Mouse (Mus musculus) adrenal gland, adult 8-10 months (tissue): Measurements from ENCODE around the gene Tagap. TPM values are rescaled to one million over a fixed set of nuclear protein-coding genes. Genes with fewer than 3 reads are reported as not detected.
A peak's percentile ranks its signal among the peaks of the same experiment; 100 is the strongest.
"Not testable (repeated sequence)": the region's sequence is repeated elsewhere in the genome, so short reads cannot be mapped to it uniquely, and the experiment has no call there.

Experiments
- DNase-seq: peaks from one replicate; pipeline ENCODE4 v3.0.0; 2022
- total RNA-seq, 4 experiments: library from RNA; stranded (reverse); gene quantifications; 2 replicates each; pipeline ENCODE4 v1.2.4; 2022

The Tagap gene
- total RNA-seq, 4 experiments from 2014 or later = 6.0 to 7.5 (median 6.9) TPM

DNA sequence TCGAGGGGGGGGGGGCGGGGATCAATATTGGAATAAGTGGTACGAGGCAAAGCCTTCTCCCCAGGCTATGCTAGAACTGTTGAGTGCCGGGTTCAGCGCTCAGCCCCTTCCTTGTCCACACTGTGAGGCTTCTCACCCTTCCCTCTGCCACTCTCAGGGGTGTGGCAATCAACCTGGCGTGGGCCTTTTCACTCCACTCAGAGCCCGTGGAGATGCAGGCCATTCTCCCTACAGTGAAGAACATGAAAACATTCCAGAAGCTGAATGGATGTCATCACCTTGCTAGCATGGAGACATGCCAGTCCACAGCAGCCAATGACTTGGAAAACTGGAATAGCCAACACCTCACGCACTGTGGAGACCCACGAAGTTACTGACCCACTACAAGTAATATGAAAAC, 10.0 kb upstream of the Tagap start:
- DNase-seq = no peak

DNA sequence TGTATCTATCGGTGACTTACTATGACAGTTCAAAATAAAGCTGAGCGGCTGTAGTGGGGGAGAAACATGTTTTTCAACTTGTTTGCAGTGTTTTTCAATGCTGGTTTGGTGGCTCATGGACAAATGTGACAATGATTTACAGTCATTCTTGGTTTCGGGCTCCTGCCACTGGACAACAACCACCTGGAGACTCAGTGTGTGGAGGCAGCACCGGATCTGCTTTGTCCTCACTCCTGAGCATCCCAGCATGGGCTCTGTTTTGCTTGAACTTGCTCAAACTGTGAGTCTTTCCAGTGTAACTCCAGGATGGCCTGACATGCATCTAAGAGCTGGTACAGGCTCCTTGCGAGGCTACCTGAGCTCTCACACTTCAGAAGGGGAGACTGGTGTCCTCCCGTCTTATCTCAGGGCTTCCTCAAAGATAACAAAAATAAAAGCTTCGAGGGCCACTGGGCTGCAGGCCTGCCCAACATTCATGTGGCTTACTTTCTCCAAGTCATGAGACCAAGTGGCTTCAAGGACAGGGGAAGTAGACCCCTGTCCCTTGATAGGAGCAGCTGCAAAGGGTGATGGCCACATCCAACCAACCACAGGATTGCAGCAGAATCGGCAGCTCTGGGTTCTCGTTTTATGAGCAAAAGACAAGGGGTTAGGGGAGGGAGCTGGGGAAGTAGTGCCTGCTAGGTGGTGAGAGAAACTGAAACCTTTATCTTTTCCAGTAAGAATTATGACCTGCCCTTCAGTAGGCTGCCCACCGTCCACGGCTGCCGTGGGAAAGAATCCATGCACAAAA, 8.8 kb upstream of the Tagap start:
- no peak for DNase-seq

DNA sequence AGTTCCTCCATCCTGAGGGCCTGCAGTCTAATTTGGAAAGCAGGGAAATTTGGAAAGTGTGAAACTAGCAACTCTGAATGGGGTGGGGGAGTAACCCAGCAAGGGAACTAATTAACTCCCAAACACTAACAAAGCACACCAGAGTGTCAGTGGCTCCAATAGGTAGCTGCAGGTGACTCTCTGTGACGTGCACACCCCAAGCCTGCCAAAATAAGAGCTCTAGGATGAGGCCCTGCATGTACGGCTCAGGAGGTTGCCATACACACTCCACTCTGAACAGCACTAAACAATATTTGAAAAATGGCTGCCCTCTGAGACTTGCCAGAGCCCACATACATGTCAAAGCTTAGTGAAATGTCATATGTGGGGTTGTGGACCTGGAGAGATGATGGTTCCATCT, 7.4 kb upstream of the Tagap start:
- no peak for DNase-seq

- no peak for DNase-seq
These were observed 6.6 kb upstream of the Tagap start for GRCm38 (mm10) chr17:7919209-7919608.

- no peak for DNase-seq
These were observed 3.2 kb upstream of the Tagap start for GRCm38 (mm10) chr17:7922564-7922963.

GRCm38 (mm10) chr17:7924185-7924725, 1.5 kb upstream of the Tagap start:
- DNase-seq = no peak

DNA sequence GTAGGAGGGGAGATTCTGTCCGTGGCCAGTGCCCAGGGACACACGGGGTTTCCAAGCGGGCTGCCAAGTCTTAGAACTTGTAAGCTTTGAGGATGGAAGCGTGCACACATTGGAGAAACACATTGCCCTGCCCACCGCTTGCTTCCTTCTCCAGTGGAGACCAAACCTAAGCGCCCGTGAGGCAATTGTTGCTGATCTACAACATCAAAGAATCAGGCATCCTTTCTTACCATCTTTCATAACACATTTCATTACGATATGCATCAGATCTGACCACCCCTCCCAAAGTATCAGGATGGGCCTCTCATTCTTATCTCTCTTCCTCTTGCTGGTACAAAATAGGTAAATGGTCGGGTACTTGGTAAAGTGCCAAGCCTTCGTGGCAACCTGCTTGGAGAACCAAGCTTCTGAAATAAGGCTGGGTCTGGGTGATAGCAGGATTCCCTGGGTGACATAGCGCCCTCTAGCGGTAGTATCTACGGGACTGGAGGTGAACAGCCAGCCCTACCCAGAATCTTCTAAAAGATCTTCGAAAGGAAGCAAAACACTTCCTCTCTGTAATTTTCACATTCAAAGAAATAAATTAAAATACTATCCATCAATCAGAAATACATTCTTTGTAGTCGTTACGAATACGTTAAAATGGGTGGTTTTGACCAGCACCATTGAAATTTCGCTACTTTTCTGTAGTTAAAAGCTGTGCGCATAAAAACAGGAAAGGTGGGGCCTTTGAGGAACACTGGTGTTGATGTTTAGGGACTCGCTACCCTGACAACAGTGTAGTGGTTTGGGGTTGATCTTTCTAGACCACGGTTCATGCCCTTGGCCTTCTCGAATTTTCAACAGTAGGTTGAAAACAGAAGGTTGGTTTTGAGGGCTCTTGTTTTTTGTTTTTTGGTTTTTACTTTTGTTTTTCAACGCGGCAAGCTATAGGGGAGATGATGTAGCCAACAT, 2.1 kb downstream of the Tagap start:
- DNase-seq = peak; percentile 64

- no peak for DNase-seq
These were observed 2.9 kb downstream of the Tagap start for GRCm38 (mm10) chr17:7928662-7929061.

- DNase-seq = no peak
These were observed 3.5 kb downstream of the Tagap start for GRCm38 (mm10) chr17:7929279-7929678.

DNA sequence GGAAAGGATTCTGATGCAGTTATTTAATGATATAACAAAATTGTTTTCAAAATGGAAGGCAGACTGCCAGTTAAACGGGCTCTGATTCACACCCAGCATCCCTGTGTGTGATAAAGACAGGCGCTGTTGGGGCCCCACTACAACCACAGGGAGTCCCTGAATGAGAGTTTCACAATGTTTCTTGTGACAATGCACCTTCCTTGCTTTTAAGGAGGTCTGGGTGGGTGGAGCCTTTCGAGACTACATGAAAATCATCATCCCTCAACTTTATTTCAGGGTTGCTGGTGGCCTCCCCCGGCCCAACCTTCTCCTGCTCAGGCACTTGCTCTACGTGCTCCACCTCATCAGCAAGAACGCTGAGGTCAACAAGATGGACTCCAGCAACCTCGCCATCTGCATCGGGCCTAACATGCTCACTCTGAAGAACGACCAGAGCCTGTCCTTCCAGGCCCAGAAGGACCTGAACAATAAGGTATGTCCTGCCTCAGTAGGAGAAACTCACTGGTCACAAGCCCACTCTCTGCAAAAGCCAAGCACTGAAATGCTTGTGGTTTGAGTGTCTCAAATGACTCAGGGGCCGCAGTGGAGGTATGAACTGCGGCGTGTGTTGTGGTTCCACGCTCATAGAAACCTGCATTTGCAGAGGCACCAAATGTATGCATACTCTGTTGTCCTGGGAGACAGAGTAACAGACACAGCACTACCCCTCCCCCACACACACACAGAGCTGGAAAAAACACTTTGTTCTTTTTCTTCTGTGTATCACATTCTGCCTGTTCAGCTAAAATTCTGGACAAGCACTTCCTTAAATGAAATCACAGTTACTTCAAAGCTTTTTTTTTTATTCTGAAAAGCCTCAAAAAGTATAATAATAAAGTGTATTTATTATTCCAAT, 5.5 kb downstream of the Tagap start:
- DNase-seq = no peak

- not testable (repeated sequence) for DNase-seq
These were observed 6.3 kb downstream of the Tagap start for GRCm38 (mm10) chr17:7932121-7932520.

- peak; percentile 31 for DNase-seq
These were observed 13.8 kb downstream of the Tagap start for GRCm38 (mm10) chr17:7939640-7940039.

DNA sequence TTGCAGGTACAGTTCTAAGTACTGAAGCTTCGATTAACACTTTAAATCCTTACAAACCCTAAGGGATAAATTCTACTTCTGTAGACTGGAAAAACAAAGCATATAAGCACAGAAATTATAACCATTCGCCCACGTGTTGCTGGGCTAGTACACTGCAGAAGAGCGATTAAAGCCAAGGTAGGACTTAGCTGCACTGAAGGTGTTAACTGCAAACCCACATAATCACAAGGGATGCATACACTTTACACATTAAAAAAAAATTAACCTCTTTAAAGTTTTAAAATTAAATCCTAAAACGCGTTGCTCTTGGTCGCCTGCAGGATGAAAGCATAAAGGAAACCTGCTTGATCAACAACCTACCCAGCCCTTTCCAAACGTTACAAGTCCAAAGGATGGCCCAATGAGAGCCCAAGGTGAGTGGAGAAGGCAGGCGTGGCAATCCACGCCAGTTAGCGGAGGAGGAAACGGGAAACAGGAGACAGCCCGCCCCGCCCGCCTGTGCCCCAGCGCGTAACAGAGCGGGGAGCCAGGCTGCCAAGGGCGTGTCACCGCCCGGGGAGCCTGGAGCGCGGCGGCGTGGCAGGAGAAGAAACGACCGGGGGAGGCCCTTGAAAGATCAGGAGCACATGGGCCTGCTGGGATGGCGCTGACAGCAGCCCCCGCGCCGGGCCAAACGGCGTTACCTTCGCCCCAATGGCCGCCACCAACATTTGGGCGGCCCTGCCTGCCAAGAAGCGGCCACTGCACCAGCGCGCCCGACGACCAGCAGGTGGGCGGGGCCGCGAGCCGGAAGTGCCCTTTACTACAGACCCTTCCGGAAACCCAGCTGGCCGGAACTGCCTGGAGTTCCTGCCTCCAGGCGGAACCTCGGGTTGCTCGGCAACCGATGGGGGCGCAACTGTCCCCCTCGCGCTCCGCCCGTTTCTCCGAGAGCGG, 19.6 kb downstream of the Tagap start, which contains the start of gene Rsph3a:
Gene Rsph3a (plus strand): TSS at position 498 of the 936 bp plus-strand sequence.
- DNase-seq = peak; percentile 83

GRCm38 (mm10) chr17:7946053-7946627, 20.3 kb downstream of the Tagap start:
- DNase-seq = not testable (repeated sequence)

- not testable (repeated sequence) for DNase-seq
These were observed 25.5 kb downstream of the Tagap start for GRCm38 (mm10) chr17:7951333-7951732.

DNA sequence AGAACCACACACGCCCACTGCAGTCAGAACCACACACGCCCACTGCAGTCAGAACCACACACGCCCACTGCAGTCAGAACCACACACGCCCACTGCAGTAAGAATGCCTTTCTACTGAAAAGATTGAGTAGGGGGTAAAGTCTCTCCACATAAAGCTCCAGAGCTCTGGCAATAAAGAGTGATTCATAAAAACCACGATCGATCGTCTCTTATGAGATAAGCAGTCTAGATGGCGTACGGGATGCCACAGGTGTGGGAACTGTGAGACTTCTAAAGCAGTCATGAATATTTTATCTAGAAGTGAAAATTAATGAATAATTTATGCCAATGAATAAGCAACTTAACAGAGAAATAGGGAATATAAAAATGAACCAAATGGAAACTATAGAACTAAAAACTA, 31.4 kb downstream of the Tagap start:
- DNase-seq = not testable (repeated sequence)

DNA sequence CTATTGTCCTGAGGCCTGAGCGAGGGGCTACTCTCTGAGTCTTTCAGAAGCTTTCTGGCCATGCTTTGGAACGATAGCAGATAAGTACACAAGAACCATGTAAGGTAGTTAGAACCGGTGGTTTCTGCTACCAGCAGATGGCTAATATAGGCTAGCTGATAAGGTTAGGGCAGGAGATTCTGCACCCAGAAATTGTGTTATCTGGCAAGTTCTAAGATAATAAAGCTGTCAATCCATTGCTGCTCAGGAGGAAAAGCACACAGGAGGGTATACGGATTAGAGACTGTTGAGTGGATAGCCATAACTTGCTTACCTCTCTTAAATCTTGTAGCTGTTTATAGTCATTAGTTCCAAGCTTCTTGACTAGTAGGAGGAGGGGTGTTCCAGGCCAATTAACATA, 37.5 kb downstream of the Tagap start:
- not testable (repeated sequence) for DNase-seq

DNA sequence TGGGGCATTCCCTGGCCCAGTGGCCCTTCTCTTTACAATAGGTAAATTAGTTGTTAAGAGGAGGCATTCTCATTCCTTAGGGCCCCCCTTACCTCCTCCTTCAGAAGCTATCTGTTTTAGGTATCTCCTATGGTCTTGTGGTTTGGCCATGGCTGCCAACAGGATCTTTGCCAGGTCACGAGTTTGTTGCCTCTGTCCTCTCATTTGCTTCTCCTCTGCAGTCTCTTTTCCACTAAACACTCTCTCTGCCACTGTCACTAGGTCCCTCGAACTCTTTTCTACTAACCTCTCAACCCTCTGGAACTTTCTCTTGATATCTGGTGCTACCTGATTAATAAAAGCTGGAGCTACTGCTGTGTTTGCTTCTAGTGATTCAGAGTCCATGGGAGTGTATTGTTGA, 38.6 kb downstream of the Tagap start:
- DNase-seq = not testable (repeated sequence)

- not testable (repeated sequence) for DNase-seq
These were observed 42.7 kb downstream of the Tagap start for GRCm38 (mm10) chr17:7968490-7968889.

DNA sequence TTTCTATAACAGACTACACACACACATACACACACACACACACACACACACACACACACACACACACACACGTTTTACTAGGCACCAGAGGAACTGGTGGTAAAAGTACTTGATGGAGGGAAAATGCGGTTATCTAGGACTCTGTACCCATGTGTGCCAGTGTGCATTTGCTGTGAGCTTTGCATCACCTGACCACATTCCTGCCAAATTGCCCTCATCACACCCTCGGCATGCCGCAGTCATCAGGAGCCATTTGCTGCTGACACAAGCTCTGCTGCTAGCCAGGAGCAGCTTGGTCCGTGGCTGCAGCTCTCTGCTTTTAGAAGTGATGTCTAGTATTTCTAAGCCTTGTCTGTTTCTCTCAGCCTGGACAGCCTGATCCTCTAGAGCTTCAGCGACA, 44.0 kb downstream of the Tagap start:
- not testable (repeated sequence) for DNase-seq
